Mouse (Mus musculus): ENCODE results near the gene Snx21.

DNA sequence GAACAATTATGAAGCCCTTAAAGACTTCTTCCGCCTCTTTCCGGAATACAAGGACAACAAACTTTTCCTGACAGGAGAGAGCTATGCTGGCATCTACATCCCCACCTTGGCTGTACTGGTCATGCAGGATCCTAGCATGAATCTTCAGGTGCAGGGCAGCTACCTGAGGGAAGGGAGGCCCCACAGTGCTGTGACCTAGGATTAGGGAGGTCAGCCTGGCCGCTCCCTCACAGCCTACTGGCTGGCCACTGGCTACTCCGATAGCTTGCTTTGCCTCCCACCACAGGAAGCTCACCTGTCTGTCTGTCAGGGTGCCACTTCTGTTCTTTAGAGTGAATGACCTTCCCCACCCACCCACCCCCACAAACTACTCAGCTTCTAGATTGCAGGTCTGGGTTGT lies 49.5 kb downstream of the Snx21 start:
- TF ChIP-seq CTCF (IDR thresholded peaks at IDR 0.05; ENCODE audit: borderline replicate concordance, insufficient read depth, low read length) (no peak), POLR2A (IDR thresholded peaks at IDR 0.05; ENCODE audit: low read depth, low read length) (no peak)
